Mouse (Mus musculus) myocyte (in vitro differentiated cells): ENCODE data around the gene Olfr1301.

Experiments used
- CEBPB ChIP-seq: IDR thresholded peaks from 2 replicates; pipeline ENCODE4 v1.6.1; 2011; ENCODE audit warnings: mild to moderate bottlenecking, moderate library complexity; ENCODE audit not compliant: poor library complexity, insufficient read depth, severe bottlenecking
- E2F4 ChIP-seq: IDR thresholded peaks from one replicate; pipeline ENCODE4 v1.6.1; 2011; ENCODE audit warnings: mild to moderate bottlenecking, control low read depth, moderate library complexity; ENCODE audit not compliant: insufficient read depth
- MAX ChIP-seq: IDR thresholded peaks from one replicate; pipeline ENCODE4 v1.6.1; 2011; ENCODE audit warnings: low read depth, mild to moderate bottlenecking, control low read depth
- MYOD1 ChIP-seq, 3 experiments: IDR thresholded peaks; one replicate each; pipeline ENCODE4 v1.6.1; 2011; ENCODE audit warnings: control low read depth in 2 of 3, low read depth in 2 of 3, mild to moderate bottlenecking in 2 of 3, moderate library complexity in 1 of 3; ENCODE audit not compliant: insufficient read length in 2 of 3, control insufficient read depth in 1 of 3
- POLR2A ChIP-seq: IDR thresholded peaks from one replicate; pipeline ENCODE4 v1.6.1; 2011; ENCODE audit warnings: low read depth, mild to moderate bottlenecking, control low read depth, moderate library complexity; ENCODE audit not compliant: insufficient read length
- POLR2AphosphoS2 ChIP-seq: IDR thresholded peaks from one replicate; pipeline ENCODE4 v1.6.1; 2011; ENCODE audit warnings: low read depth, control low read depth; ENCODE audit not compliant: insufficient read length
- REST ChIP-seq: IDR thresholded peaks from one replicate; pipeline ENCODE4 v1.6.1; 2011; ENCODE audit warnings: mild to moderate bottlenecking, control low read depth, moderate library complexity; ENCODE audit not compliant: insufficient read depth, insufficient read length
- TCF12 ChIP-seq: IDR thresholded peaks from one replicate; pipeline ENCODE4 v1.6.1; 2011; ENCODE audit warnings: mild to moderate bottlenecking, control low read depth; ENCODE audit not compliant: poor library complexity, insufficient read depth, severe bottlenecking
- TCF3 ChIP-seq: IDR thresholded peaks from one replicate; pipeline ENCODE4 v1.6.1; 2011; ENCODE audit warnings: low read depth, control low read depth; ENCODE audit not compliant: insufficient read length
- USF1 ChIP-seq: IDR thresholded peaks from one replicate; pipeline ENCODE4 v1.6.1; 2011; ENCODE audit warnings: low read depth, mild to moderate bottlenecking, control low read depth, moderate library complexity

DNA sequence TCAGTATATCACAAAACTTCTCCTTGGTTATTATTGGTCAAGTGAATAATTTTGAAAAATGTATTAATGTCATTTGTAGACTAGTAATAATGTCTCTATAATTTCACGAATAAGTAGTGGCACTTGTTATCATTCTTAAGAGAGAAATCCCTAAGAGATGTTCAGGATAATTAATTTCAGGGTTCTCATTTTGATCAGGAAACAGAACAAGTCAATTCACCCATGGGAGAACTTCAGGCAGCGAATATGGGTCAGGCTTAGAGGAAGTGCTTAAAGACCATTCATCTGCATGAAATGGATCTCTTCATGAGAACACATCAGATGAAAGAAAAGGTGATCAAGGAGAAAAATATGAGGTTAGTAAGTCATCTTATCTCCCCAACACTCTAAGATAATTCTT, 26.3 kb downstream of the Olfr1301 start, which contains the start of gene Olfr1302:
- TF ChIP-seq POLR2A (no peak), TCF12 (no peak), MAX (no peak), MYOD1 (IDR thresholded peaks at IDR 0.05; ENCODE audit: control insufficient read depth in 1 of 3, insufficient read length in 2 of 3, low read depth in 2 of 3) (no peak), E2F4 (no peak), REST (no peak), CEBPB (no peak), POLR2AphosphoS2 (no peak), USF1 (no peak), TCF3 (no peak)
